Mouse (Mus musculus): ENCODE measurements at regions not wholly inside any gene's neighbourhood (a gene's known extent, or its start where the extent isn't known, plus 50 kb on each side); places are given as distances from the start of the nearest gene placed in this dataset.

- TF ChIP-seq POLR2A (IDR thresholded peaks at IDR 0.05; ENCODE audit: low read depth, low read length): no peak
- TF ChIP-seq CTCF (IDR thresholded peaks at IDR 0.05; ENCODE audit: borderline replicate concordance, insufficient read depth, low read length): no peak
Measured at GRCm38 (mm10) chr16:24151178-24151725, 162.6 kb upstream of the Bcl6 start.

Measured in embryonic fibroblast, embryonic 13.5 days (primary cell).